Mouse (Mus musculus) small intestine, adult 2 months (tissue): ENCODE results near the gene Tlk1. TPM values are rescaled to one million over a fixed set of nuclear protein-coding genes. Genes with fewer than 3 reads are reported as not detected.

ENCODE experiments used
- H3K27ac ChIP-seq: fragments of 200-500 bp; 2 replicates; pipeline ENCODE4 v1.5.1; 2012; ENCODE audit warnings: low read depth, low read length, control low read depth, inconsistent platforms; ENCODE audit not compliant: insufficient read depth
- H3K27me3 ChIP-seq: fragments of 200-500 bp; 2 replicates; pipeline ENCODE4 v1.6.1; 2012; ENCODE audit warnings: mild to moderate bottlenecking, moderate library complexity, low read length, inconsistent platforms; ENCODE audit not compliant: control insufficient read depth, insufficient read depth
- H3K36me3 ChIP-seq: fragments of 200-500 bp; 2 replicates; pipeline ENCODE4 v1.6.1; 2012; ENCODE audit warnings: mild to moderate bottlenecking, low read length, control low read depth, inconsistent platforms; ENCODE audit not compliant: control insufficient read depth, insufficient read depth
- H3K4me1 ChIP-seq: fragments of 200-500 bp; 2 replicates; pipeline ENCODE4 v1.6.1; 2012; ENCODE audit warnings: low read length, inconsistent platforms, mixed read lengths; ENCODE audit not compliant: control insufficient read depth, insufficient read depth, insufficient read length
- H3K4me3 ChIP-seq: fragments of 200-500 bp; 2 replicates; pipeline ENCODE4 v1.5.1; 2012; ENCODE audit warnings: low read depth, mild to moderate bottlenecking, control low read depth, inconsistent platforms, low read length, moderate library complexity
- CTCF ChIP-seq: fragments of 200-500 bp; IDR thresholded peaks from 2 replicates; pipeline ENCODE4 v1.5.1; 2012; ENCODE audit warnings: low read depth, mild to moderate bottlenecking, control low read depth, inconsistent platforms, low read length, moderate library complexity, mixed read lengths; ENCODE audit not compliant: insufficient replicate concordance, insufficient read length; ENCODE audit errors: extremely low read depth
- POLR2A ChIP-seq: fragments of 200-500 bp; IDR thresholded peaks from 2 replicates; pipeline ENCODE4 v1.6.1; 2012; ENCODE audit warnings: low read depth, mild to moderate bottlenecking, control low read depth, inconsistent platforms, low read length, moderate library complexity
- WGBS: fragments of 180-500 bp; shearing (Covaris S2); methylation state at CpG from one replicate; pipeline ENCODE4 v1.1.7; 2018; 5-methylcytosine and 5-hydroxymethylcytosine counted together
- polyA plus RNA-seq: library from polyadenylated mRNA; depleted of rRNA; stranded (reverse); fragments of >200 nt; gene quantifications from 2 replicates; pipeline ENCODE4 v1.2.3, GENCODE M21; 2012

The Tlk1 gene
- polyA plus RNA-seq, 1 experiment = 6.5 TPM

GRCm38 (mm10) chr2:70762741-70763140, 62.8 kb downstream of the Tlk1 start:
- Histone ChIP-seq H3K27ac (no peak overlapping the region), H3K36me3 (peaks cover 6% of the 10 kb centered on the region; the same call in 1 of the 2 replicates), H3K4me1 (peaks cover 2% of the 10 kb centered on the region; the same call in 1 of the 2 replicates), H3K27me3 (no peaks in the 10 kb centered on the region), H3K4me3 (no peak overlapping the region)
- WGBS = 41% methylated on average over 1 of the region's 1 CpGs
- TF ChIP-seq CTCF = no peak
- no peak for TF ChIP-seq POLR2A

- Histone ChIP-seq H3K27me3 (no peaks in the 10 kb centered on the region), H3K4me1 (no peaks in the 10 kb centered on the region), H3K27ac (no peak overlapping the region), H3K36me3 (peaks cover 22% of the 10 kb centered on the region), H3K4me3 (no peak overlapping the region)
- no peak for TF ChIP-seq POLR2A
- no peak for TF ChIP-seq CTCF
- WGBS = 94% methylated on average over 5 of the region's 5 CpGs
Observed at GRCm38 (mm10) chr2:70752149-70752548, 73.4 kb downstream of the Tlk1 start.

- H3K27ac ChIP-seq = no peak overlapping the region
- 90% methylated on average over 2 of the region's 2 CpGs for WGBS
- TF ChIP-seq CTCF (no peak), POLR2A (no peak)
- no peaks in the 10 kb centered on the region for H3K27me3 ChIP-seq
- H3K4me1 ChIP-seq = no peaks in the 10 kb centered on the region
- H3K4me3 ChIP-seq = no peak overlapping the region
- peaks cover 25% of the 10 kb centered on the region for H3K36me3 ChIP-seq
Observed at GRCm38 (mm10) chr2:70751655-70752054, 73.9 kb downstream of the Tlk1 start.

- Histone ChIP-seq H3K36me3 (peaks cover 48% of the 10 kb centered on the region), H3K27me3 (no peaks in the 10 kb centered on the region), H3K27ac (no peak overlapping the region), H3K4me3 (no peak overlapping the region), H3K4me1 (no peaks in the 10 kb centered on the region)
- TF ChIP-seq CTCF = no peak
- 84% methylated on average over 2 of the region's 2 CpGs for WGBS
Observed at GRCm38 (mm10) chr2:70742588-70742987, 82.9 kb downstream of the Tlk1 start.

GRCm38 (mm10) chr2:70741901-70742300, 83.6 kb downstream of the Tlk1 start:
- H3K4me3 ChIP-seq = no peak overlapping the region
- WGBS = 92% methylated on average over 5 of the region's 5 CpGs
- no peaks in the 10 kb centered on the region for H3K4me1 ChIP-seq
- TF ChIP-seq POLR2A (no peak), CTCF (no peak)
- H3K36me3 ChIP-seq = peaks cover 51% of the 10 kb centered on the region
- H3K27me3 ChIP-seq = no peaks in the 10 kb centered on the region
- H3K27ac ChIP-seq = no peak overlapping the region

- H3K27ac ChIP-seq = no peak overlapping the region
- H3K36me3 ChIP-seq = peaks cover 39% of the 10 kb centered on the region
- no peaks in the 10 kb centered on the region for H3K4me1 ChIP-seq
- H3K27me3 ChIP-seq = no peaks in the 10 kb centered on the region
- TF ChIP-seq POLR2A = no peak
- no peak for TF ChIP-seq CTCF
- 75% methylated on average over 5 of the region's 5 CpGs for WGBS
- no peak overlapping the region for H3K4me3 ChIP-seq
Observed at GRCm38 (mm10) chr2:70736008-70736407, 89.5 kb downstream of the Tlk1 start.

- H3K27me3 ChIP-seq = no peaks in the 10 kb centered on the region
- H3K4me3 ChIP-seq = no peak overlapping the region
- WGBS = 61% methylated on average over 4 of the region's 4 CpGs
- H3K4me1 ChIP-seq = no peaks in the 10 kb centered on the region
- H3K27ac ChIP-seq = no peak overlapping the region
- peaks cover 39% of the 10 kb centered on the region for H3K36me3 ChIP-seq
- no peak for TF ChIP-seq POLR2A
- no peak for TF ChIP-seq CTCF
Observed at GRCm38 (mm10) chr2:70735534-70735933, 90.0 kb downstream of the Tlk1 start.

- TF ChIP-seq CTCF (no peak), POLR2A (no peak)
- H3K36me3 ChIP-seq = peaks cover 35% of the 10 kb centered on the region
- WGBS = 85% methylated on average over 2 of the region's 2 CpGs
Observed at GRCm38 (mm10) chr2:70727089-70727488, 98.4 kb downstream of the Tlk1 start.

More at GRCm38 (mm10) chr2:70727089-70727488, 98.4 kb downstream of the Tlk1 start:
- H3K27ac ChIP-seq = no peak overlapping the region
- no peaks in the 10 kb centered on the region for H3K27me3 ChIP-seq
- H3K4me1 ChIP-seq = peaks cover 4% of the 10 kb centered on the region; the same call in 1 of the 2 replicates
- H3K4me3 ChIP-seq = no peak overlapping the region
